Mouse (Mus musculus): ENCODE measurements around the gene Fem1a.

The Fem1a gene

GRCm38 (mm10) chr17:56256239-56256881, at the start of gene Fem1a:
Fem1a (plus strand) TSS chr17:56256810.
- peak; percentile 96 for DNase-seq (ENCODE audit: inconsistent ontology term)

- no peak for DNase-seq (ENCODE audit: inconsistent ontology term)
Measured at GRCm38 (mm10) chr17:56206986-56207674, 49.5 kb upstream of the Fem1a start.

- no peak for DNase-seq (ENCODE audit: inconsistent ontology term)
Measured at GRCm38 (mm10) chr17:56207963-56208530, 48.6 kb upstream of the Fem1a start.

GRCm38 (mm10) chr17:56208821-56209220, 47.8 kb upstream of the Fem1a start:
- DNase-seq (ENCODE audit: inconsistent ontology term): no peak

GRCm38 (mm10) chr17:56211090-56211489, 45.5 kb upstream of the Fem1a start:
- DNase-seq (ENCODE audit: inconsistent ontology term): no peak

- no peak for DNase-seq (ENCODE audit: inconsistent ontology term)
Measured at GRCm38 (mm10) chr17:56212676-56213075, 43.9 kb upstream of the Fem1a start.

- DNase-seq (ENCODE audit: inconsistent ontology term): no peak
Measured at GRCm38 (mm10) chr17:56214229-56214628, 42.4 kb upstream of the Fem1a start.

GRCm38 (mm10) chr17:56217670-56218069, 38.9 kb upstream of the Fem1a start:
- no peak for DNase-seq (ENCODE audit: inconsistent ontology term)

- peak; percentile 92 for DNase-seq (ENCODE audit: inconsistent ontology term)
Measured at GRCm38 (mm10) chr17:56218377-56219191, 38.0 kb upstream of the Fem1a start, which contains the start of gene Dpp9. Dpp9 (minus strand) TSS chr17:56218905.

GRCm38 (mm10) chr17:56219251-56219650, 37.4 kb upstream of the Fem1a start:
- DNase-seq (ENCODE audit: inconsistent ontology term): no peak

GRCm38 (mm10) chr17:56219805-56220204, 36.8 kb upstream of the Fem1a start:
- DNase-seq (ENCODE audit: inconsistent ontology term): no peak

GRCm38 (mm10) chr17:56224916-56225315, 31.7 kb upstream of the Fem1a start:
- DNase-seq (ENCODE audit: inconsistent ontology term): no peak

- no peak for DNase-seq (ENCODE audit: inconsistent ontology term)
Measured at GRCm38 (mm10) chr17:56226566-56226965, 30.0 kb upstream of the Fem1a start.

GRCm38 (mm10) chr17:56229943-56230342, 26.7 kb upstream of the Fem1a start:
- no peak for DNase-seq (ENCODE audit: inconsistent ontology term)

- no peak for DNase-seq (ENCODE audit: inconsistent ontology term)
Measured at GRCm38 (mm10) chr17:56233389-56233788, 23.2 kb upstream of the Fem1a start.

GRCm38 (mm10) chr17:56233818-56234469, 22.7 kb upstream of the Fem1a start:
- peak; percentile 56 for DNase-seq (ENCODE audit: inconsistent ontology term)

- DNase-seq (ENCODE audit: inconsistent ontology term): peak; percentile 77
Measured at GRCm38 (mm10) chr17:56241541-56242401, 14.8 kb upstream of the Fem1a start.

GRCm38 (mm10) chr17:56245608-56246007, 11.0 kb upstream of the Fem1a start:
- no peak for DNase-seq (ENCODE audit: inconsistent ontology term)

GRCm38 (mm10) chr17:56251136-56251829, 5.3 kb upstream of the Fem1a start:
- DNase-seq (ENCODE audit: inconsistent ontology term): peak; percentile 50

- no peak for DNase-seq (ENCODE audit: inconsistent ontology term)
Measured at GRCm38 (mm10) chr17:56254695-56255094, 1.9 kb upstream of the Fem1a start.
